Comparison of ENCODE assay signal across 8 mouse cellular contexts in genomic region chr17:69383201-69383940, GRCm38 (mm10). TPM values are rescaled to one million over a fixed set of nuclear protein-coding genes. Genes with fewer than 3 reads are reported as not detected.
A peak's percentile ranks its signal among the peaks of the same experiment; 100 is the strongest.
DNase-seq lines count a peak whose midpoint lies in the region; ATAC-seq lines count a peak whose summit lies in the region.

No protein-coding gene starts in this region.

- H3K27ac ChIP-seq in brown adipose tissue, adult 24 weeks (replicated peaks; ENCODE audit: low read depth, low read length): peak overlapping the region; percentile 90
- peak overlapping the region; percentile 99 for H3K27ac ChIP-seq in heart, embryonic 13.5 days (replicated peaks)
- peak overlapping the region; percentile 100 for H3K27ac ChIP-seq in liver, embryonic 11.5 days (ENCODE audit: low read depth, low read length)

- H3K9me3 ChIP-seq in erythroblast, embryonic 14.5 days (ENCODE audit: control insufficient read depth, low read length): no peaks in the 10 kb centered on the region
- H3K9me3 ChIP-seq in heart, embryonic 13.5 days: no peaks in the 10 kb centered on the region
- H3K9me3 ChIP-seq in liver, embryonic 11.5 days (ENCODE audit: control insufficient read depth, low read length): no peaks in the 10 kb centered on the region

- peak overlapping the region; percentile 97 for H3K4me3 ChIP-seq in brown adipose tissue, adult 24 weeks (ENCODE audit: insufficient read depth, low read depth, low read length)
- H3K4me3 ChIP-seq in erythroblast, embryonic 14.5 days (replicated peaks): peak overlapping the region; percentile 85
- H3K4me3 ChIP-seq in heart, embryonic 13.5 days: peak overlapping the region; percentile 90
- peak overlapping the region; percentile 86 for H3K4me3 ChIP-seq in liver, embryonic 11.5 days (ENCODE audit: low read depth, low read length)

- ATAC-seq in heart, embryonic 13.5 days (ENCODE audit: extremely low read depth, insufficient number of reproducible peaks, low FRiP score, low TSS enrichment): peak; percentile 61
- ATAC-seq in liver, embryonic 11.5 days (replicated peaks; ENCODE audit: low FRiP score): peak; percentile 66

- peak; percentile 84 for DNase-seq in CD4-positive, CD25-positive, alpha-beta regulatory T cell, adult 2 months (ENCODE audit: low read depth, low spot score)
- peak; percentile 88 for DNase-seq in kidney, postnatal 10 days
- DNase-seq in liver, embryonic 11.5 days (ENCODE audit: low spot score): peak; percentile 78
- peak; percentile 80 for DNase-seq in naive thymus-derived CD4-positive, alpha-beta T cell, adult 2 months (ENCODE audit: low read depth)
- peak; percentile 78 to 90 for DNase-seq in spleen, postnatal 4 days (ENCODE audit: low spot score in 2 of 2)

- WGBS in heart, embryonic 13.5 days: under 1% methylated on average over 102 of the region's 128 CpGs
- WGBS in liver, embryonic 11.5 days: under 1% methylated on average over 79 of the region's 128 CpGs

- peak overlapping the region; percentile 96 for H3K9ac ChIP-seq in heart, embryonic 13.5 days
- H3K9ac ChIP-seq in liver, embryonic 11.5 days (ENCODE audit: low read depth, low read length): peak overlapping the region; percentile 97

- peak overlapping the region; percentile 95 for H3K4me2 ChIP-seq in heart, embryonic 13.5 days
- peak overlapping the region; percentile 96 for H3K4me2 ChIP-seq in liver, embryonic 11.5 days

- peaks cover 35% of the 10 kb centered on the region for H3K36me3 ChIP-seq in erythroblast, embryonic 14.5 days (ENCODE audit: control insufficient read depth)
- peaks cover 24% of the 10 kb centered on the region for H3K36me3 ChIP-seq in heart, embryonic 13.5 days
- peaks cover 16% of the 10 kb centered on the region for H3K36me3 ChIP-seq in liver, embryonic 11.5 days (ENCODE audit: control insufficient read depth, insufficient read depth, low read length)

- H3K4me1 ChIP-seq in brown adipose tissue, adult 24 weeks (ENCODE audit: control insufficient read depth, insufficient read depth, insufficient read length, low read length): peaks cover 3% of the 10 kb centered on the region; the same call in 1 of the 2 replicates
- peaks cover 32% of the 10 kb centered on the region for H3K4me1 ChIP-seq in erythroblast, embryonic 14.5 days (ENCODE audit: control insufficient read depth)
- peaks cover 19% of the 10 kb centered on the region for H3K4me1 ChIP-seq in heart, embryonic 13.5 days
- peaks cover 13% of the 10 kb centered on the region for H3K4me1 ChIP-seq in liver, embryonic 11.5 days (replicated peaks; ENCODE audit: control insufficient read depth, insufficient read depth, low read length)

- no peaks in the 10 kb centered on the region for H3K27me3 ChIP-seq in erythroblast, embryonic 14.5 days (ENCODE audit: control insufficient read depth)
- H3K27me3 ChIP-seq in heart, embryonic 13.5 days (replicated peaks): no peaks in the 10 kb centered on the region
- no peaks in the 10 kb centered on the region for H3K27me3 ChIP-seq in liver, embryonic 11.5 days (replicated peaks; ENCODE audit: control insufficient read depth, insufficient read depth, low read length)

RNA-seq across cellular contexts. Expression of gene Zbtb14, which starts 0.5 kb away (rescaled TPM):
- polyA plus RNA-seq in brown adipose tissue, adult 24 weeks (2012; ENCODE audit: insufficient read depth, insufficient read length, missing spikeins): 8.3 and 8.8 TPM in 2 replicates
- 0.23 and 0.25 TPM in 2 replicates for polyA plus RNA-seq in erythroblast, embryonic 14.5 days (2012)
- 13.3 and 15.4 TPM in 2 replicates for polyA plus RNA-seq in heart, embryonic 13.5 days (2015; fragmentation: Nextera tagmentation; extraction: Ambion mirVana)
- polyA plus RNA-seq in liver, embryonic 11.5 days (2014; fragmentation: Nextera tagmentation; extraction: Ambion mirVana): 19.5 and 21.4 TPM in 2 replicates

RNA-seq across cellular contexts. Expression of gene Akain1, which starts 55.8 kb away (rescaled TPM):
- not detected in 2 replicates for polyA plus RNA-seq in brown adipose tissue, adult 24 weeks (2012; ENCODE audit: insufficient read depth, insufficient read length, missing spikeins)
- not detected in 2 replicates for polyA plus RNA-seq in erythroblast, embryonic 14.5 days (2012)
- polyA plus RNA-seq in heart, embryonic 13.5 days (2015; fragmentation: Nextera tagmentation; extraction: Ambion mirVana): not detected in 2 replicates
- not detected in 2 replicates for polyA plus RNA-seq in liver, embryonic 11.5 days (2014; fragmentation: Nextera tagmentation; extraction: Ambion mirVana)

Comparison
In these comparisons a context has a peak if more than half of its experiments do, and no peak if none do; other contexts are left out.
1. Peak in every context shown above with its lines: DNase-seq, ATAC-seq, H3K4me3 ChIP-seq and H3K27ac ChIP-seq.